Mouse (Mus musculus) gastrocnemius, adult 8-10 months (tissue): ENCODE data around the gene Cdc34. TPM values are rescaled to one million over a fixed set of nuclear protein-coding genes. Genes with fewer than 3 reads are reported as not detected.
"Not testable (repeated sequence)": the region's sequence is repeated elsewhere in the genome, so short reads cannot be mapped to it uniquely, and the experiment has no call there.

ENCODE experiments used
- DNase-seq, 2 experiments: peaks; one replicate each; pipeline ENCODE4 v3.0.0; 2022; ENCODE audit warnings: low spot score in 2 of 2
- total RNA-seq, 4 experiments: library from RNA; stranded (reverse); gene quantifications; 2 replicates each; pipeline ENCODE4 v1.2.4; 2022

Cdc34 gene
- total RNA-seq, 4 experiments from 2014 or later, result 381 to 451 (median 390) TPM

DNA sequence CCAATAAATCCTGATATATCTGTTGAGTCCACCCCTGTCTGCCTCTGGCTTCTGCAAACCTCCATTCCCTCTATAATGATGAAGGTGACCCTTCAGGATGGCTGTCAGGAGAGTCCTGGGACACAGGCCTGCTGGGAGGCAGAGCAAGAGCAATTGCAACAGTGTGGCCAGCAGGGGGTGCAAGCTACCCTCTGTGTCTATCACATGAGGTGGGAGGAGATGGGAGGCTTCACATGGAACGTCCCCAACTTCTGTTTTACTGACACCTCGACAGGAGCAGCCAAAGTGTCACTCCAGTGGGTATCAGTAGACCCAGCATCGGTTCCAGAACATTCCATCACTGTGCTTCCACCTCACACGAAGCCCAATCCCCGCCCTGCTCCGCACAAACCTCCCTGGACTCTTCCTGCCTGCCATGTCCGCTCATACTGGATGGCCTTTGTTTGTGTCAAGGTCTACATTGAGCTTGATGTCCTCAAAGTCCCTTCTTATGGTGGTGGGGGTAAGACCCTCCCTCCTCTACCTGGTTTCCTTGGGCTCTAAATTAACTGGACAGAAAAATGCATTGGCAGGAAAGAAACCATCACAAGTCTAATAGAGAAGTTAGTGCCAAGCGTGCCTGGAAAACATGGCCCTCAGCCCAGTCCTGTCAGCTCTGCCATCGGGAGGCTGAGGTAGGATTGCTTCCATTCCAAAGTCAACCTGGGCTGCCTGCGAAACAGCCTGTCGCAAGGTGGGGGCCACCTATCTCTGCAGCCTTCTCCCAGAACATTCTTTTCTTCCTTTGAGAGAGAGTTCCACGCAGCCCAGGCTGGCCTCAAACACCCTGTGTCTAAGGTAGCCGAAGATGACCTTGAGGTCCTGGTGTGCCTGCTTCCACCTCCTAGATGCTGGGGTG lies 13.5 kb downstream of the Cdc34 start:
- DNase-seq, result no peak

DNA sequence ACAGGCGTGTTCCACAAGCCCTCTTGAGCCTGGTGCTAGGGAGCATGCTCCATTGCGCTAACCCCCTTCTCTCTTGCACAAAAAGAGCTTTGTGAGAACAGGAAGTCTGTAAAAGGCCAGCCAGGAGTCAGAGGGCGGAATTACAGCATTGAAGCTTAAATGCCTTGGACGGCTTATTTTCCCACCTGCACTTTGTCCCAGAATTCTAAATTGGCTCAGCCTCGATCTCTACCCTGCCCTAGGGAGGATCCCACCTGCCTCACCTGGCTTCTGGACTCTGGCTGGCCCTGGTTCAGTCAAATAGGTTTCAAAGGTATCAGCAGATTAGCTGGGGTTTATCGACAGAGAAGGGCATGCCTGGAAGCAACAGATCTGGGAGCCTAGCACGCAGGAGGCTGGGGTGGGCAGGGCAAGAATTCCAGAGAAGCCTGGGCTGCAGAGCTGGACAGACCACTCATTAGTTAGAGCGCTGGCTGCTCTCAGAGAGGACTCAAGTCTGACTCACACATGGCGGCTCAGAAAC lies 14.2 kb downstream of the Cdc34 start:
- DNase-seq, result no peak

DNA sequence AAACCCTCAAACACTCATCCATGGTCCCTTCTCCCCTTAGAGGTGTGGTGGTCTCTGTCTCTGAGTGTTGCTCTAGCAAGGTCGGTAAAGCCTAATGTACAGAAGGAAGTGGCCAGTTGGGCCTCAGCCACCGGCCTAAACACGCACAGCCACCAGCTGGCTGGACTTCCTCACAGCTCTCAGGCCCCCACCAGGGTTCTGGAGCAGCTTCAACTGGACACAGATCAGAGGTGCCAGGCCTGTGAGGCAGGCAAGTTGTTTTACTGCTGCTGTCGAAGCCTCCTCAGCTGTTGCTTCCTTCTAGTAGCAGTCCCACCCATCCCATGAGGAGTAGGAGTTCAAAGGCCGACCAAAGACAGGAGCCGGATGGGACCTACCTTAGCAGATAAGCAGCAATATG lies 15.9 kb downstream of the Cdc34 start:
- no peak for DNase-seq

DNA sequence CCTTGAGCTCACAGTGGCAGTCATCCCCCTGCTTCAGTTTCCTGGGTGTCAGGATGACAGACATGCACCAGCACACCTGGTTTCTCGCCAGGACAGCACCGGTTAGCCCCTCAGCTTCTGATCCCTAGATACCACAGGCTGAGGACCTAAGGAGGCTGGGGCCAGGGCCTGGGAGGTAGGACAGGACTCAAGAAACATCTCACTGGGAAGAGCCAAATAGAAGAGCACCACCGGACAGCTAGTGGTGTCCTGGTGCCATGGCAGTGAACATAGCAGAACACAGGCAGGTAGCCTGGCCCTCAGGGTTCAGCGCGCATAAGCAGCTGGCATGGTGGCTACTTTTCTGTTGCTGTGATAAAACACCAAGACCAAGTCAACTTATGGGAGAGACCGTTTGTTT lies 16.5 kb downstream of the Cdc34 start:
- DNase-seq, result no peak

DNA sequence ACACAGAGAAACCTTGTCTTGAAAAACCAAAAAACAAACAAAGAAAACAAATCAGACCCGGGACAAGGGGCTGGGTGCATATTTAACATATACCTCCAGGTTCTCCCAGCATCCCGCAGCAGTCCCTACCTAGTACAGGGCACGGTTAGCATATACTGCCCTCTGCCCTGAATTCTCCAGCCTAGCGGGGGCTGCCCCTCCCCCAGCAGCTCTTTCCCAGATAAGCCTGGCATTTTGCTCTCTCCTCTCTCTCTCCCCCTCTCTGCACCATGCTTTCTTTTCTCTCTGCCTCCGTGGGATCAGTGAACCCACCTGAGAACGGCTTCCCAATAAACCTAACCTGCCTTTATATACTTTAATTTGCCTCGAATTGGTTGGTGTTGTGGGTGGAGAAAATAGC lies 18.7 kb downstream of the Cdc34 start:
- no peak for DNase-seq

DNA sequence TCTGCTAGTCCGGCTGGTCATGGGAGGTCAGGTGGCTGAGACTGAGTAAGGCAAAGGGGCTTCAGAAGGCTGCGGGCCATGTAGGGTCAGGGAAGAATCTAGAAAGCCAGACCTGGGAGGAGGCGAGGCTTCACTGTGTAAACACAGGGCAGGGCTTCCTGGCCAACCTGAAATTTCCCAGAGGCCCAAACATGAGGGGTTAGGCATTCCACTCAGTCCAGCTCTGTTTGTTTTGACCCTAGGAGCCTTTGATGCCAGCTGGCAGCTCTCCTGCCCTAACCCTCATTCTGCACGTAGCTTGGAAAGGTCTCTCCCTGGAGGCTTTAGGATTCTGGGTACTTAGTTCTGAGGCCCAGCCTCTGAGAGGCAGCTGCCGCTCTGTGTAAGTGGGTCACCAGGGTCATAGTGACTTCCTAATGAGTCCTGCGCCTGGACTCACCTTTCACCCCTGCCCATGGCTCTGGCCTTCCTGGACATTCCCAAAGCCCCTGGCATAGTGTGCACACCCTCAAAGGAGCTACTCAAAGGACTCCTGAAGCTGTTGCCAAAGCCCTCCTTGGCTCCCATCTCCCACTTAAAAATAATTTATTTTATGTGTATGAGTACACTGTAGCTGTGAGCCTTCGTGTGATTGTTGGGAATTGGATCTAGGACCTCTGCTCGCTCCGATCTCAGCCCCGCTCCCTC lies 19.6 kb downstream of the Cdc34 start:
- no peak for DNase-seq

DNA sequence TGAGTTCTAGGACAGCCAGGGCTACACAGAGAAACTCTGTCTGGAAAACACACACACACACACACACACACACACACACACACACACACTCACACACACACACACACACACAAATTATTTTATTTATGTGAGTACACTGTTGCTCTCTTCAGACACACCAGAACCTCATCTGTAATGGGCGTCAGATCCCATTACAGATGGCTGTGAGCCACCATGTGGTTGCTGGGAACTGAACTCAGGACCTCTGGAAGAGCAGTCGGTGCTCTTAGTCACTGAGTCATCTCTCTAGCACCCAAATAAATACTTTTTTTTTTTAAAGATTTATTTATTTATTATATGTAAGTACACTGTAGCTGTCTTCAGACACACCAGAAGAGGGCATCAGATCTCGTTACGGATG lies 21.0 kb downstream of the Cdc34 start:
- not testable (repeated sequence) for DNase-seq

DNA sequence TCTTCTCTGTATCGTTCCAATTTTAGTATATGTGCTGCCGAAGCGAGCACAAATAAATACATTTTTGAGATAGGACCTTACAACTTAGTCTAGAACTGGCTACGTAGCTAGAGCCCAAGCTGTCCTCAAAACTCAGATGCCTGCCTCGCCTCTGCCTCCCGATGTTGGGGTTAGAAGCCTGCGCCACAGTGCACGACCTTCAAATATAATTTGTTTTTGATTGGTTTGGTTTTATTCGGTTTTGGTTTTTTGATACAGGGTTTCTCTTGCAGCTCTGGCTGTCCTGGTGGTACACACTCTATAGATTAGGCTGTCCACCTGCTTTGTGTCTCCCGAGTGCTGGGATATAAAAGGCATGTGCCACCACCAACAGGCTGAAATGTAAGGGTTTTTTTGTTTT lies 21.5 kb downstream of the Cdc34 start:
- no peak for DNase-seq

DNA sequence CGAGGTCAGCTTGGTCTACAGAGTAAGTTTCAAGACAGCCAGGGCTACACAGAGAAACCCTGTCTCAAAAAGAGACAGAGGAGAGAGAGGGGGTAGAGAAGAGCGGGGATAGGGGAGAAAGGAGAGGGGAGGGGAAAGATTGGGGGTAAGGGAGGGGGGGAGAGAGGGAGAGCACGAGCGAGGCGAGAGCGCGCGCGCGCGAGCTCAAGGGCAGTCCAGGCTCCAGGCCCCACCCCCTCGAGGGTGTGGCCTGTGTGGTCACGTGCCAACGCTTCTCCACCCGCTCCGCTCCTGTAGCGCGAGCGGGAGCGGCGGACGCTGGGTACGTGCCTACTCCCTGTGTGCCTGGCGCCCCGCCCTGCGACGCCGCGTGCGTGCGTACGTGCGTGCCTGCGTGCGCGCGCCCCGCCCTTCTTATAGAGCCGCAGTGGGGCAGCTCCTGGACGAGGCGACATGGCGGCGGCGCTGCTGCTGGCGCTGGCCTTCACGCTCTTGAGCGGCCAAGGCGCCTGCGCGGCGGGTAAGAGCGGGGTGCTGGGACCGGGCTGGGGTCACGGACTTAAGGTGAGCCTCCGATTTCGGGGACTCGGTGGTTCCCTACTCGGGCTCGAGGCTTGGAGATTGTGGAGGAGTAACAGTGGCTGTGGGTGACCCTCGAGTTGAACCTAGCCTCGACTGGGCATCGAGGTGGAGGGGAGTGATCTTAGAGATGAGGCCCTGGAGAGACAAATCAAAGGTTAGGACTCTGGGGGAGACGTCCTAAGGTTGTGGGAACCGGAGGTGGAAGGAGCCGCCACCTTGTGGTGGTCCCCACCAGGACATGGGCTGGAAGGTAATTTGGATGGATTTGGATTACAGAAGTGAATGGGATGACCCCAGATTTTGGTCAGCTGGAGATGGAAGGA lies 22.3 kb downstream of the Cdc34 start, which contains the start of gene Bsg:
Gene Bsg (plus strand): TSS at position 427 of the 905 bp plus-strand sequence.
- DNase-seq, result peak; percentile 99 to 100

DNA sequence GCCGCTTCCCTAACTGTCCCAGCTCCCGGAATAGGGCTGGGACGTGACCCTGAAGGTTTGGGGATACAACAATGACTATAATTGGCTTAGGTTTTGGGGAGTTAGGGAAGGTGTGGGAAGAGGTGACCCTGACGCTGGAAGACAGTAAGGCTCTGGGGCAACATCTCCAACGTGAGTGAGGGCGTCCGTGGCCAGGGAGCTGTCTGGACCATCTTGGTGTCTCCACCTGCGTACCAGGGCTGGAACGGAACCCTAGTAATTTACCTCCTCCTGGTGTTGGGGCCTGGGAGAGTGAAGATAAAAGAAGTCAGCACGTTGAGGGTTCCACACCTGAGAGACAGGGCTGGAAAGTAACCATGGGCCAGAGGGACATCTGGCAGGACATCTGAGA lies 23.0 kb downstream of the Cdc34 start:
- DNase-seq, result no peak

DNA sequence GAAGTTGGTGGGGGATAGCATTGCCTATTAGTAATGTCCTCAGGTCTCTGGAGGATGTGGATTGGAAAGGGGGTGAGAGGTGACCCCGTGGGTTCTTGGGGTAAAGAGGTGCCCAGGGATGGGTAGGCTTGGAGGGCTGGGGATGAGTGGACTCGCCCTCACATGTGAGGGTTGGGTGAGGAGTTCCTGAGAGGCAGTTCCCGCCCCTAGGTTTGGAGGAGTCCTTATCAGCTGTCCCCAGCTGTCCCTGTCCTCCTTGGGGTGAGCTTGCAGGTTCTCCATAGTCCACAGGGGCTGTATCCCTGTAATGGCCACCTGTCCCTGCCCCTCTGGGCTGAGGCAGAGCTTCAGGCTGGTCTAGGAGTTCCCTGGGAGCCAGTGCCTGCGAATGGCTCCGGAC lies 24.0 kb downstream of the Cdc34 start:
- no peak for DNase-seq

DNA sequence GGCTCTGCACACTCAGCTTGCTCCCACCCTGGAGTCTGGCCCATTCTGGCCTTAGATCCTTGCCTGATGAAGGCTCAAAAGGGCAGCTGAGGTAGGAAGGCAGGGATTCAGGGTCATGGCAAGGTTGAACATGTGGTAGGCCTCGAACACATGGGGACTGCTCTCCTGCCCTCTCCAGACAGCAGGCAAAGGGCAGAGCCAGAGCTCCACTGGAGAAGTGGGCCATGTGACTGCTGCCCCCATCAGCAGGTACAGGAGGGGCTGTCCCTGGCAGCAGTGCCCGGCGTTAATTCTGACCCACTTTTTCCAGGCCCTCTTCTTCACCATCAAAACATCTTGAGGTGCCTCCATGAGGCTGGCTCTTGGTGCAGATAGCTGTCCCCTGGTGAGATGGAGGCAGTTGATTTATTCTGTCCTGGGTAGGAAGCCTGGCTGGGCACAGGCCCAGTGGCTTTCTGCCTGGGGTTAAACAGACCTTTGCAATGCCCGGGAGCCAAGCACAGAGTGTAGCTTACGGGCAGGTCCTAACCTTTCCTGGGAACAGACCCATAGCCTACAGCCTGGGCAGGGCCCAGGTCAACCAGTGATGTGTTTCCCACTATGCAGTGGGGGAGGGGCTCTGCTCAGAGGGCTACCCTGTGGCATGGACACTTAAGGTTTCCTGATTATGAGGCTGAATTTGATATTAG lies 24.6 kb downstream of the Cdc34 start:
- peak; percentile 76 to 84 for DNase-seq

DNA sequence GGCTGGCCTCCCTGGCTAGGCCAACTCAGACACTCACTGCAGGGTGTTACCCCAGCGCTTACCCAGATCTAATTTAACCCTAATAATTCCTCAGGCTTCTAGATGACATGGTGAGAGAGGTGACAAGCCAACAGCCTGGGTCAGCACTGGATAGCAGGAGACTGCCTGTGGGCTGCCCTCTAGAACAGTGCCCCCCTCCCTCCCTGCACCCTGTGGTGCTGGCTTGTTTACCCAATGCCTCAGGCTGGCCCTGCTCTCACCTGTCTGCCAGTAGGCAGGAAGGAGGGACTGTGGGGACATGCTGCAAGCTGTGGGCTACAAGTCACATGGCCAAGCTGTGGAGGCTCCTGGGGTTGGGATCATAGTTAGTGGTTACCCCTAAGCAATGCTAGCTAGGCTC lies 25.2 kb downstream of the Cdc34 start:
- DNase-seq, result no peak

DNA sequence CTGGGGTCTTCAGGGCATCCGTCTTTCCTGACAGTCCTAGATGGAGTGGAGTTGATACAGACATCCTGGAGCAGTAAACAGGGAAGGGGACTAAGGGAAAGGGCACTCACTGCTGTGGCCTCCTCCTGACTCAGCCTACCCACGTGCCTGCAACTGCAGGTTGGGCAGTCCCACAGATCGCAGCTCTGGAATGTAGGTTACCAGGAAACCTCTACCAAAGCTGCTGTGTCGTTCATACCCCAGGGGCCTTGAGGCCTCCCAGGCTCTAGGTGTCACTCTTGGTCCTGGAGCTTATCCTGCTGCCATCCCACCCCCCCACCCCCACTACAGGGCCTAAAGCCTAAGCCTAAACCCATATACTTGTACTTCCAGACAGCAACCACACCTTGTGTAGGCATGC lies 25.8 kb downstream of the Cdc34 start:
- no peak for DNase-seq

DNA sequence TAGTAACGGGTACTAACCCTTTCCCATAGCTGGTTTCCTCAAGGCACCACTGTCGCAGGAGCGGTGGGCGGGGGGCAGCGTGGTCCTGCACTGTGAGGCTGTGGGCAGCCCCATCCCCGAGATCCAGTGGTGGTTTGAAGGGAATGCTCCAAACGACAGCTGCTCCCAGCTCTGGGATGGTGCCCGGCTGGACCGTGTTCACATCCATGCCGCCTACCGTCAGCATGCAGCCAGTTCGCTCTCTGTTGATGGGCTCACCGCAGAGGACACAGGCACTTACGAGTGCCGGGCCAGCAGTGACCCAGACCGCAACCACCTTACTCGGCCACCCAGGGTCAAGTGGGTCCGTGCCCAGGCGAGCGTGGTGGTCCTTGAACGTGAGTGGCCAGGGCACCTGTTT lies 26.7 kb downstream of the Cdc34 start:
- no peak for DNase-seq

DNA sequence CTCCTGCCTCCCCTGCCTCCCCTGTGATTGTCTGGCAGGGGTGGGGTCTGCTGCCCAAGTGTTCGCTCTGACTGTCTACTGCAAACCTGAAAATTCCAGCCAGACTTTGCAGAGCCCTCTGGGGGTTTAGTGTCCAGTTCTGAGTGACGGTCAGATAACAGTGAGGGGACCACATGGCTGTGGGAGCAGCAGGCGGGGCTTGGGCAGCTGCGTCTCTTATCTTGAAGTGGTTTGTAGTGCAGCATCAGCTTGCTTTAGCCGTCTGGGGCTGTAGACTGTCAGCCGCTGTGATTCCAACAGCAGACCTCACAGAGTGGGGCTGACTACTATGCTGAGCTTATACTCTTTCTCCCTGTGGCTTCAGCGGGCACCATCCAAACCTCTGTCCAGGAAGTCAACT lies 27.3 kb downstream of the Cdc34 start:
- no peak for DNase-seq

DNA sequence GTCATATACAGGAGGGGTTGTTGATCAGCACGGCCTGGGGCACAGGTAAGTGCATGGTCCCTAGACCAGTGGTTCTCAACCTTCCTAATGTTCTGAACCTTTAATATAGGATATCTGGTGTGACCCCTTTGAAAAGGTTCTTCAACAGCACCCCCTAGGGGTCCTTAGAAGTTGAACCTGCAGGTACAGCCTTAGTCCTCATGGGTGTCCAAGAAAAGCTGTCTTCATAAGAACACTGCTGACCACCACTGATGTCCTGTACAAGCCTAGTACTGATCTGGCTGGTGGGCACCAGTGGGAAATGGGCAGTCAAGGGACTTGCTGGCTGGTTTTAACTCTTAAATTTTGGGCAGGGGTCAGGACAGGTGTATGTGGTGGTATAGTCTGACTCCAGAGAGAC lies 30.0 kb downstream of the Cdc34 start:
- DNase-seq, result no peak

DNA sequence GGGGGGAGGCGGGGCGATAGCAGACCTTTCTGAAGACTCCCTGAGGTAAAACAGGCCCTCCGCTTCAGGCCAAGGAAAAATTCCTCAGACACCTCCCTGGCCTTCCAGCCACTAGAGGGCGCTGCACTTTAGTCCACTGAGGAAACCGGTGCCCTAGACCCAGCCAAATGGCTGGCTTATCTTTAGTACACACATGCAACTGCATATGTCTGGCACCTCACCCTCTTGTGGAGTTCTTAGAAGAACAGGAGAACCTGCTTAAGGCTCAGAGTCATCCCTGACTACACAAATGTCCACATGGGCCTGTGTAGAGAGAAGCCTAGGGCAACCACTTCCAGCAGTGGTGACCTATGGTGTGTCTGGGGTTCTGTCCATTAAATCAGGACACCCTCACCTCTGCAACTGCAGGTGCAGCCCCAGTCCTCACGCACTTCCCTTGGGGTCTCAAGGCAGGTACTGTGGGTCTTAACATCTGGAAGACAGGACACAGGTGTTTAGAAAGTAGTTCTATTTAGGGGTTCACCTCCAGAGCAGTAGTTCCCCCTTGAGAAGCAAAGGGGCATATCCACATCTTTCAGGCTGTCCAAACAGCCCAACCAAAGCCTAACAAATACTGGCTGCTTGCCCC lies 30.6 kb downstream of the Cdc34 start:
- DNase-seq, result peak; percentile 61 to 65

DNA sequence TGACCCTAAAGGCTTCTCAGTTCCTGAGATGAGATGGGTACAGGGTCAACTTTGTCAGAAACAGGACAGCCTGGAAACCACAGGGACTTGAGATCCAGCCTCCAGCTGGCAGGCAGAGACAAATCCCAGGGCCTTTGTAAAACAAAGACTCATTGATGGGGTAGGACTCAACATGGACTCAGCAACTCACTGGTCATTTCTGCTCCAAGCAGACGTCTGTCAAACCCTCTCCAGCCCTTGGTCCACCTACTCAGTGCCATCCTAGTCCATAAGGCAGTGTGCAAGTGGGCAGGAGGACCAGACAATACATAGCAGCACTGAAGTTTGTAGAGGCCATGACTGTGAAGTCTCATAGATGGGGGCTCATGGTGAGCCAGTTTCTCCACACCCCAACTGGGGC lies 31.2 kb downstream of the Cdc34 start:
- no peak for DNase-seq

DNA sequence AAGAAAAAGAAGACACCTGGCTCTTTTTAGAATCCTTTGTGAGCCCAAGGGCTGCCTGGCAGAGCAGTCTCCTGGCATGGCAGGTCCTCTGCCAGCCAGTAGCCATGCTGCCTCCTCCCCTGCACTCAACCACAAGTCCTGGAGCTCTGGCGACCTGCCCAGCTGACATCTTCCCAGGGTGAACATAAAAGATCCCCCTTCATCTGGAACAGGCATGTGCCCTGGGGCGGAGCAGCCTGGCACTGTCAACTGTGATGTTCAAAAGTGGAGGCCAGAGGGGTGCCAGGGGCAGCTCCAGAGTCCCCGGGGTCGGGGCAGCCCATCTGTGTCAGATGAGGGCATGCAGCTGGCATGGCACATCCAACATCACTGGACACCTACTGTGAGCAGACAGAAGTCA lies 33.0 kb downstream of the Cdc34 start:
- DNase-seq, result no peak
